Mouse (Mus musculus): Measurements from ENCODE around the gene Akr1c14. TPM values are rescaled to one million over a fixed set of nuclear protein-coding genes. Genes with fewer than 3 reads are reported as not detected.

Akr1c14 gene
- total and polyA plus RNA-seq, 3 experiments: not detected

DNA sequence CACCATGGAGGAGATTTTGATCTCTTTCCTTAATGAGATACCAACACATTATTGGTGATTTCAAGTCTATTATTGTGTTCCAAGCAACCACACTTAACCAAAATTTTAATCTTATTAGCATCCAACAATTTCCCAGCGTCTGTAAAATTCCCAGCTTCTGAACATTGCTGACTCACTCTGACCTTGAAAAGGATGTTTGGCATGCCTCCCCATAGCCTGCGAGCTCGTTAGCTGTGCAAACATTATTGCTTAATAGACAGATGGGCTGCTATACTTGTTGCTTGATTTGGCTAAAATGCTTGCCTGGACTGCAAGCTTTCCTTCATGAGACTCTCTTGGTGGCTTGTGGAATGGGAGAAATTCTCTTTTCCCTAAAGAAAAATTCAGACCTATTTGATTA lies 16.3 kb upstream of the Akr1c14 start:
- Histone ChIP-seq H3K9me3 (replicated peaks; ENCODE audit: low read length) (no peaks in the 10 kb centered on the region), H3K36me3 (replicated peaks in 1 of 2; ENCODE audit: control insufficient read depth in 1 of 2, insufficient read depth in 1 of 2, low read length in 1 of 2) (no peaks in the 10 kb centered on the region), H3K79me2 (replicated peaks; ENCODE audit: control insufficient read depth, extremely low read depth, insufficient read depth, poor library complexity, severe bottlenecking) (no peaks in the 10 kb centered on the region), H3K4me3 (replicated peaks in 1 of 3; ENCODE audit: low read depth in 2 of 3, low read length in 2 of 3, poor library complexity in 1 of 3) (no peak overlapping the region), H3K27me3 (replicated peaks) (no peaks in the 10 kb centered on the region), H3K4me2 (ENCODE audit: insufficient read depth, low read depth, poor library complexity, severe bottlenecking) (no peak overlapping the region), H3K27ac (ENCODE audit: insufficient read depth, low read depth) (no peak overlapping the region), H3K9ac (ENCODE audit: insufficient read depth, low read depth) (no peak overlapping the region), H3K4me1 (ENCODE audit: control insufficient read depth in 1 of 2, insufficient read depth in 2 of 2) (no peaks in the 10 kb centered on the region)
- DNase-seq (ENCODE audit: extremely low read depth): no peak
- in situ Hi-C loops (cut with MboI; ENCODE audit: low pct_ligation_motif_present, low pct_unique_long_range_greater_than_20kb, low sequenced_read_pairs) (no loop called here), dilution Hi-C loops (cut with MboI; ENCODE audit: extremely low pct_ligation_motif_present, extremely low pct_unique_long_range_greater_than_20kb, low sequenced_read_pairs) (no loop called here)
- no peak for TF ChIP-seq RAD21 (IDR thresholded peaks at IDR 0.05; ENCODE audit: low read depth, low read length)
- no peak for TF ChIP-seq SMC3 (IDR thresholded peaks at IDR 0.05; ENCODE audit: low read depth, low read length)
- no peak for TF ChIP-seq JUND (conservative IDR thresholded peaks at IDR 0.05; ENCODE audit: low read depth, low read length)
- no peak for TF ChIP-seq MAFK (IDR thresholded peaks at IDR 0.05; ENCODE audit: insufficient replicate concordance, low read length)
- TF ChIP-seq CHD1 (IDR thresholded peaks at IDR 0.05; ENCODE audit: low read depth, low read length): no peak
- no peak for TF ChIP-seq MXI1 (IDR thresholded peaks at IDR 0.05; ENCODE audit: low read depth, low read length)
- TF ChIP-seq EP300 (IDR thresholded peaks at IDR 0.05; ENCODE audit: low read length): no peak
- no peak for TF ChIP-seq POLR2AphosphoS2 (IDR thresholded peaks at IDR 0.05; ENCODE audit: low read depth, low read length)
- no peak for TF ChIP-seq UBTF (IDR thresholded peaks at IDR 0.05; ENCODE audit: low read depth, low read length)
- no peak for TF ChIP-seq NELFE (IDR thresholded peaks at IDR 0.05; ENCODE audit: low read depth, low read length)
- no peak for TF ChIP-seq RCOR1 (conservative IDR thresholded peaks at IDR 0.05; ENCODE audit: low read depth, low read length)
- TF ChIP-seq E2F4 (IDR thresholded peaks at IDR 0.05; ENCODE audit: insufficient replicate concordance, low read depth, low read length): no peak
- no peak for TF ChIP-seq SIN3A (IDR thresholded peaks at IDR 0.05; ENCODE audit: low read length)
- TF ChIP-seq MAZ (IDR thresholded peaks at IDR 0.05; ENCODE audit: low read depth, low read length): no peak
- TF ChIP-seq ETS1 (conservative IDR thresholded peaks at IDR 0.05; ENCODE audit: low read depth, low read length): no peak
- no peak for TF ChIP-seq GABPA (IDR thresholded peaks at IDR 0.05; ENCODE audit: insufficient replicate concordance, low read depth, low read length)
- no peak for TF ChIP-seq CHD2 (IDR thresholded peaks at IDR 0.05; ENCODE audit: low read length)
- no peak for TF ChIP-seq HCFC1 (IDR thresholded peaks at IDR 0.05; ENCODE audit: low read depth, low read length)
- TF ChIP-seq TBP (conservative IDR thresholded peaks at IDR 0.05; ENCODE audit: low read depth, low read length): no peak
- no peak for TF ChIP-seq TCF12 (IDR thresholded peaks at IDR 0.05; ENCODE audit: low read depth, low read length)

DNA sequence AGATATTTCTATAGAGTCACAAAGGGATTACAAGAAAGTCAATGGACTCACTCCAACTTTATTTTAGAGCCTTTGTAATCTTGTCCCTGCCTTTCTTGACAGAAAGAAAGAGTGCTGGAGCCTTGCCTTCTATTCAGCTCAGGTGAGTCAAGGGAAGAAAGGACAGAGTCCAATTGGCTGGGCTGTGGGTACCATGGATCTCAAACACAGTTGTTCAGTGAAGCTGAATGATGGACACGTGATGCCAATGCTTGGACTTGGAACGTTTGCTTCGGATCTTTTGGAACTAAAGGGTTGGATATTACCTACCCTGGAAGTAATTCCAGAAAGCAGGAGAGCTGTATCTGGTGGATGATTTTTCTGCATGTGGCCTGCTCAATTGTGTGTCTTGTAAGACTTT lies 13.8 kb upstream of the Akr1c14 start:
- Histone ChIP-seq H3K9me3 (replicated peaks; ENCODE audit: low read length) (no peaks in the 10 kb centered on the region), H3K79me2 (replicated peaks; ENCODE audit: control insufficient read depth, extremely low read depth, insufficient read depth, poor library complexity, severe bottlenecking) (no peaks in the 10 kb centered on the region), H3K9ac (ENCODE audit: insufficient read depth, low read depth) (no peak overlapping the region), H3K4me3 (replicated peaks in 1 of 3; ENCODE audit: low read depth in 2 of 3, low read length in 2 of 3, poor library complexity in 1 of 3) (no peak overlapping the region), H3K27me3 (replicated peaks) (no peaks in the 10 kb centered on the region), H3K4me1 (ENCODE audit: control insufficient read depth in 1 of 2, insufficient read depth in 2 of 2) (no peaks in the 10 kb centered on the region), H3K4me2 (ENCODE audit: insufficient read depth, low read depth, poor library complexity, severe bottlenecking) (no peak overlapping the region), H3K36me3 (replicated peaks in 1 of 2; ENCODE audit: control insufficient read depth in 1 of 2, insufficient read depth in 1 of 2, low read length in 1 of 2) (no peaks in the 10 kb centered on the region), H3K27ac (ENCODE audit: insufficient read depth, low read depth) (no peak overlapping the region)
- TF ChIP-seq POLR2A (IDR thresholded peaks at IDR 0.05; ENCODE audit: low read depth, low read length) (no peak), EP300 (IDR thresholded peaks at IDR 0.05; ENCODE audit: low read length) (no peak)
- dilution Hi-C loops (cut with MboI; ENCODE audit: extremely low pct_ligation_motif_present, extremely low pct_unique_long_range_greater_than_20kb, low sequenced_read_pairs): no loop called here
- DNase-seq (ENCODE audit: extremely low read depth): no peak
- in situ Hi-C loops (cut with MboI; ENCODE audit: low pct_ligation_motif_present, low pct_unique_long_range_greater_than_20kb, low sequenced_read_pairs): no loop called here
